Mouse (Mus musculus) lung, embryonic 16.5 days (tissue): ENCODE measurements at regions not wholly inside any gene's neighbourhood (a gene's known extent, or its start where the extent isn't known, plus 50 kb on each side); places are given as distances from the start of the nearest gene placed in this dataset.

Experiments used
- ATAC-seq: fragments of 200-750 bp; cut with Nextera tagmentation; 2 replicates; pipeline ENCODE4 v1.8.0; 2017; ENCODE audit warnings: low read depth, mild to moderate bottlenecking, moderate library complexity
- H3K27ac ChIP-seq: fragments of 300-500 bp; sonication (generic); 2 replicates; pipeline ENCODE4 v1.5.1; 2014; ENCODE audit warnings: mild to moderate bottlenecking, control low read depth, low read length
- H3K27me3 ChIP-seq: fragments of 300-500 bp; sonication (generic); 2 replicates; pipeline ENCODE4 v1.6.1; 2014; ENCODE audit warnings: low read depth, low read length, mixed read lengths; ENCODE audit not compliant: control insufficient read depth, insufficient read depth
- H3K36me3 ChIP-seq: fragments of 300-500 bp; sonication (generic); 2 replicates; pipeline ENCODE4 v1.6.1; 2014; ENCODE audit warnings: low read length; ENCODE audit not compliant: control insufficient read depth, insufficient read depth
- H3K4me1 ChIP-seq: fragments of 300-500 bp; sonication (generic); replicated peaks from 2 replicates; pipeline ENCODE4 v1.6.1; 2014; ENCODE audit warnings: low read length, mixed read lengths; ENCODE audit not compliant: control insufficient read depth, insufficient read depth
- H3K4me2 ChIP-seq: fragments of 300-500 bp; sonication (generic); 2 replicates; pipeline ENCODE4 v1.6.1; 2014; ENCODE audit warnings: low read depth, low read length, control low read depth
- H3K4me3 ChIP-seq: fragments of 300-500 bp; sonication (generic); 2 replicates; pipeline ENCODE4 v1.5.1; 2014; ENCODE audit warnings: mild to moderate bottlenecking, low read length, control low read depth
- H3K9ac ChIP-seq: fragments of 300-500 bp; sonication (generic); 2 replicates; pipeline ENCODE4 v1.6.1; 2014; ENCODE audit warnings: low read length, control low read depth
- H3K9me3 ChIP-seq: fragments of 300-500 bp; sonication (generic); 2 replicates; pipeline ENCODE4 v1.6.1; 2016; ENCODE audit warnings: low read length; ENCODE audit not compliant: control insufficient read depth
- WGBS: fragments of 180-500 bp; shearing (Covaris S2); extraction: QIAGEN DNeasy Blood & Tissue Kit; methylation state at CpG from one replicate; pipeline ENCODE4 v1.1.7; 2014; 5-methylcytosine and 5-hydroxymethylcytosine counted together

- 71% methylated on average over 2 of the region's 2 CpGs for WGBS
- Histone ChIP-seq H3K4me2 (no peak overlapping the region), H3K27me3 (no peaks in the 10 kb centered on the region), H3K27ac (no peak overlapping the region), H3K36me3 (no peaks in the 10 kb centered on the region), H3K4me3 (no peak overlapping the region), H3K9ac (no peak overlapping the region), H3K4me1 (no peaks in the 10 kb centered on the region), H3K9me3 (no peaks in the 10 kb centered on the region)
- ATAC-seq = peak; percentile 41; the same call in 1 of the 2 replicates
Observed at GRCm38 (mm10) chr13:93243076-93243475, 50.9 kb upstream of the Tent2 start.

GRCm38 (mm10) chr13:93248711-93249110 is 50.7 kb upstream of the Homer1 start:
- WGBS = 80% methylated on average over 4 of the region's 4 CpGs
- H3K9ac ChIP-seq = no peak overlapping the region

More at GRCm38 (mm10) chr13:93248711-93249110, 50.7 kb upstream of the Homer1 start:
- Histone ChIP-seq H3K9me3 (no peaks in the 10 kb centered on the region), H3K4me2 (no peak overlapping the region), H3K4me3 (no peak overlapping the region), H3K36me3 (no peaks in the 10 kb centered on the region), H3K4me1 (no peaks in the 10 kb centered on the region), H3K27me3 (no peaks in the 10 kb centered on the region), H3K27ac (no peak overlapping the region)
- no peak for ATAC-seq
